Mouse (Mus musculus): ENCODE data around the gene Msrb3. TPM values are rescaled to one million over a fixed set of nuclear protein-coding genes. Genes with fewer than 3 reads are reported as not detected.

Msrb3 gene
- total and polyA plus RNA-seq, 2 experiments from 2014 or later, result 1.6 to 5.6 TPM

DNA sequence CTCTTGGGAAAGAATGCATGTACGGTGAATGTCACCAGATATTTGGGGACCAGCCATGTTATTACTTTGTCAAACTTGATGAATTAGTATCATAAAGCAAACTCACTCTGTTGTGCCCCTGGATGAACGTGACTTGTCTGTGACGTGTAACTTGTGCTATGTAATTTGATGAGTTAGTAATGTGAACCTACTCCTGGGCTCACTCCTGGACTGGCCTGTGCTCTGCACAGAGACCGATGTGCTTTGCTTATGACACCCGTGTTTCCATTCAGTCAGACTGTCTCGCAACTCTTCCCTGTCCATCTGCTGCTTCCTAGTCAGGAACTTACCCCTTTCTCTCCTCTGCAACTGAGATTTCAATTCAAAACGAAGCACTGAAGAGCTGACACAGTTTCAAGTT is 15.4 kb upstream of the Msrb3 start:
- no peak for TF ChIP-seq CTCF (IDR thresholded peaks at IDR 0.05; ENCODE audit: low read depth)
- no peaks in the 10 kb centered on the region for H3K27me3 ChIP-seq (ENCODE audit: insufficient read depth, low read length)
- H3K27ac ChIP-seq, result no peak overlapping the region
- WGBS, result 87% methylated on average over 7 of the region's 7 CpGs
- DNase-seq (ENCODE audit: low spot score) (no peak), ATAC-seq (no peak)
- no peaks in the 10 kb centered on the region for H3K4me1 ChIP-seq (ENCODE audit: insufficient read depth, low read length)
- H3K4me2 ChIP-seq (ENCODE audit: low read depth, low read length), result no peak overlapping the region
- no peak overlapping the region for H3K9ac ChIP-seq (replicated peaks; ENCODE audit: low read length)
- H3K9me3 ChIP-seq (ENCODE audit: low read length), result no peaks in the 10 kb centered on the region
- H3K36me3 ChIP-seq (ENCODE audit: insufficient read depth, low read length), result no peaks in the 10 kb centered on the region
- H3K4me3 ChIP-seq (ENCODE audit: low read length), result no peak overlapping the region

DNA sequence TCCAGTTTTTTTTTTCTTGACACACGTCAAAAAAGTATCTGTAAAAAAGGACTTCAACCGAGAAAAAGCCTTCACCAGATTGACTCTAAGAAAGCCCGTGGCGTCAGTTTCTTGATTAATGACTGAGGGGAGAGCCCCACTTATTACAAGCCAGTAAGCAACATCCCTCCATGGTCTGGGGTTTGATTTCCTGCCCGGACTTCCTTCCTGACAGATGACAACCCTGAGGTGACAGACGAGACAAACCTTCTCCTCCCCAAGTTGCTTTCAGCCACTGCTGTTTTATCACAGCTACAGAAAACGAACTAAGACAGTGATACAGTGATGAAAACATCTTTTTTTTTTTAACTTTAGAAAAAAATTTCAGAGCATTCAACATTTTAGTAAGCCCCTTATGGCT is 14.9 kb upstream of the Msrb3 start:
- no peak for TF ChIP-seq CTCF (IDR thresholded peaks at IDR 0.05; ENCODE audit: low read depth)
- no peak overlapping the region for H3K27ac ChIP-seq
- H3K36me3 ChIP-seq (ENCODE audit: insufficient read depth, low read length), result no peaks in the 10 kb centered on the region
- no peaks in the 10 kb centered on the region for H3K4me1 ChIP-seq (ENCODE audit: insufficient read depth, low read length)
- no peak for DNase-seq (ENCODE audit: low spot score)
- H3K4me2 ChIP-seq (ENCODE audit: low read depth, low read length), result no peak overlapping the region
- WGBS, result 77% methylated on average over 7 of the region's 7 CpGs
- no peak overlapping the region for H3K4me3 ChIP-seq (ENCODE audit: low read length)
- H3K9ac ChIP-seq (replicated peaks; ENCODE audit: low read length), result no peak overlapping the region
- H3K27me3 ChIP-seq (ENCODE audit: insufficient read depth, low read length), result no peaks in the 10 kb centered on the region
- H3K9me3 ChIP-seq (ENCODE audit: low read length), result no peaks in the 10 kb centered on the region
- no peak for ATAC-seq

DNA sequence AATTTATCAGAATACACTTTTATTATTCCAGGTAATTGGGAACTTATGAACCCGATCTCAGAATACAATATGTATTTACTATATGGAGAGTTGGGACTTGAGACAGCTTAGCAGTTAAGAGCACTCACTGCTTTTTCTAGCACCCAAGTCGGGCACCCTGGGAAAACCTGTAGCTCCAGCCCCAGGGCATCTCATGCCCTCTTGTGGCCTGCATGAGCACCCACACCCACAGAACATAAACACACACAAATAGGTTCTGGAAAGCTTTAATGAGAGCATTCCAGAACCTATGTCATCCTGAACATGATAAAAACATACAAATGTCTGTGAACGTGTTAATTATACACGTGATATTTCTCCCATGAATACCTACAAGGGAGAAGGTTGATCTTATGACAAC is 13.1 kb upstream of the Msrb3 start:
- ATAC-seq (no peak), DNase-seq (ENCODE audit: low spot score) (no peak)
- 87% methylated on average over 4 of the region's 4 CpGs for WGBS
- H3K4me2 ChIP-seq (ENCODE audit: low read depth, low read length), result no peak overlapping the region
- no peaks in the 10 kb centered on the region for H3K9me3 ChIP-seq (ENCODE audit: low read length)
- H3K9ac ChIP-seq (replicated peaks; ENCODE audit: low read length), result no peak overlapping the region
- no peaks in the 10 kb centered on the region for H3K27me3 ChIP-seq (ENCODE audit: insufficient read depth, low read length)
- no peak overlapping the region for H3K4me3 ChIP-seq (ENCODE audit: low read length)
- peak; percentile 33 for TF ChIP-seq CTCF (IDR thresholded peaks at IDR 0.05; ENCODE audit: low read depth)
- no peaks in the 10 kb centered on the region for H3K36me3 ChIP-seq (ENCODE audit: insufficient read depth, low read length)
- no peak overlapping the region for H3K27ac ChIP-seq
- no peaks in the 10 kb centered on the region for H3K4me1 ChIP-seq (ENCODE audit: insufficient read depth, low read length)

DNA sequence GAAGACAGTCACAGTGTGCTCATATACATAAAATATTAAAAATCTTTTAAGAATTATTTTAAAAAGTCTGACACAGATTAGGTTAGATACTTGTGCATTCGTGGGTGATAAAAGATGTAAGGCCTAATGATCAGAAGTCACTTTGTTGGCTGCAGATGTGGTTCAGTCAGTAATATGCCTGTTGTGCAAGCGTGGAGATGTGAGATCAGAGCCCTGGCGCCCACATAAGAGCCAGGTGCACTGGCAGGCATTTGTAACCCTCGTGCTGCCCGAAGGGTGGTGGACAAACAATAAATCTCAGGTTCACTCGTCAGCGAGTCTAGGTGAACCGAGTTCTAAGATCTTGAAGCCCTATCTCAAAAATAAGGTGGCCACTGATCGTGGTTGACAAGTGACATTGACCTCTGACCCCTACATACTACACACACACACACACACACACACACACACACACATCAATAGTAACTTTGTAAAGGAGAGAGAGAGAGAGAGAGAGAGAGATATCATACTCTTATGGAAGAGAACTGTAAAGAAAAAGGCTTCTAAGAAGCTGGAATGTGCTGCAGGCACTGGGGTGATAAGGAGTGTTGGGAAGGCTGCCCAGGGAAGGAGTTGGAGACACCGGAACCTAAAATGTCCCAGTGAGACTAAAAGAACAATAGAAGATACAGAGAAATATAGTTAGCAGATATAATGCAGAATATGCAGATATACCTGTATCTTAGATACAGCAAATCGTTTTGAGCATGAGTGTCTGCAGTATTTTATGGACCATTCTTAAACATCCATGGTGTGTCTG is 10.1 kb upstream of the Msrb3 start:
- Histone ChIP-seq H3K9me3 (ENCODE audit: low read length) (0 out of 2 replicates have a peak, but pooled peaks cover 3% of the 10 kb centered on the region), H3K4me1 (ENCODE audit: insufficient read depth, low read length) (no peaks in the 10 kb centered on the region), H3K36me3 (ENCODE audit: insufficient read depth, low read length) (no peaks in the 10 kb centered on the region), H3K27me3 (ENCODE audit: insufficient read depth, low read length) (no peaks in the 10 kb centered on the region), H3K27ac (no peak overlapping the region), H3K9ac (replicated peaks; ENCODE audit: low read length) (no peak overlapping the region), H3K4me2 (ENCODE audit: low read depth, low read length) (no peak overlapping the region), H3K4me3 (ENCODE audit: low read length) (no peak overlapping the region)
- DNase-seq (ENCODE audit: low spot score), result no peak
- WGBS, result 91% methylated on average over 11 of the region's 11 CpGs
- TF ChIP-seq CTCF (IDR thresholded peaks at IDR 0.05; ENCODE audit: low read depth), result no peak
- ATAC-seq, result no peak

DNA sequence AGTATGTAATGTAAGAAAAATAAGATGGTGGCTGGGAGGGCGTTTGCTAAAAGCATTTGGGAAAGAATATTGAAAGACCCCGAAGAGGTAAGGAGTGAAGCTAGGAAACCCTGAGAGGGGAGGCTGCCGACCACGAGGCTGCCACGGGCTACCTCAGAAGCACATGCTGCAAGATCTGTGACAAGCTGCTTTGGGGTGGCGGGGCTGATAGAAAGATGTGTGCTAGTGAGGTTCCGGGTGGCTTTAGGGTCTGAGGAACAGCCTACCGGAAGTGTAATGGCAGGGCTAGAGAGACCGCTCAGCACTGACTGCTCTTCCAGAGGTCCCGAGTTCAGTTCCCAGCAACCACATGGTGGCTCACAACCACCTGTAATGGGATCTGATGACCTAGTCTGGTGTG is 5.8 kb upstream of the Msrb3 start:
- Histone ChIP-seq H3K4me1 (ENCODE audit: insufficient read depth, low read length) (no peaks in the 10 kb centered on the region), H3K4me2 (ENCODE audit: low read depth, low read length) (no peak overlapping the region), H3K27me3 (ENCODE audit: insufficient read depth, low read length) (no peaks in the 10 kb centered on the region), H3K4me3 (ENCODE audit: low read length) (no peak overlapping the region), H3K9ac (replicated peaks; ENCODE audit: low read length) (no peak overlapping the region), H3K36me3 (ENCODE audit: insufficient read depth, low read length) (no peaks in the 10 kb centered on the region), H3K27ac (no peak overlapping the region), H3K9me3 (ENCODE audit: low read length) (0 out of 2 replicates have a peak, but pooled peaks cover 3% of the 10 kb centered on the region)
- DNase-seq (ENCODE audit: low spot score) (no peak), ATAC-seq (no peak)
- TF ChIP-seq CTCF (IDR thresholded peaks at IDR 0.05; ENCODE audit: low read depth), result no peak
- WGBS, result 90% methylated on average over 10 of the region's 10 CpGs

DNA sequence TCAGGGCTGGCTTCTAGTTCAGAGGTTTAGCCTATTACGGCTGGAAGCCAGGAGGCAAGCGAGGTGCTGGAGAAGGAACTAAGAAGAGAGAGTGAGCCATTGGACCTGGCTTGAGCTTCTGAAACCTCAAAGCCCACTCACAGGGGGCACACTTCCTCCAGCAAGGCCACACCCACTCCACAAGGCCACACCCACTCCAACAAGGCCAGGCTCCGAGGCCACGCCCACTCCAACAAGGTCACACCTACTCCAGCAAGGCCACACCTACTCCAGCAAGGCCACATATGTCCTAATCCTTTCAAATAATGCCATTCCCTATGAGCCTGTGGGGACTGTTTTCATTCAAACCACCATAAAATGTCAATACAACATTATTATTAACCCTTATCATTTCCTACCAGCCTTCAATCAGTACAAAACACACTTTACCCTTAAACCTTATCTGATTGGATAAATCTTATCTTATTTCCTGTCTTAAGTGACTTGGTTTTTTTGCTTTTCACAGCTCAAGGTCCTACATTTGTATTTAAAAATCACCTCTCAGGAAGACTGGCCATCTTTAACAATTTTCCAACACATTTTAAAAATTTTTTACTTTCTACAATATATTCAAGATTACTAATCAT is 5.1 kb upstream of the Msrb3 start:
- H3K27me3 ChIP-seq (ENCODE audit: insufficient read depth, low read length), result no peaks in the 10 kb centered on the region
- no peak for ATAC-seq
- 81% methylated on average over 4 of the region's 4 CpGs for WGBS
- no peak overlapping the region for H3K4me3 ChIP-seq (ENCODE audit: low read length)
- no peaks in the 10 kb centered on the region for H3K36me3 ChIP-seq (ENCODE audit: insufficient read depth, low read length)
- TF ChIP-seq CTCF (IDR thresholded peaks at IDR 0.05; ENCODE audit: low read depth), result no peak
- 0 out of 2 replicates have a peak, but pooled peaks cover 3% of the 10 kb centered on the region for H3K9me3 ChIP-seq (ENCODE audit: low read length)
- DNase-seq (ENCODE audit: low spot score), result no peak
- H3K27ac ChIP-seq, result no peak overlapping the region
- H3K4me2 ChIP-seq (ENCODE audit: low read depth, low read length), result no peak overlapping the region
- H3K4me1 ChIP-seq (ENCODE audit: insufficient read depth, low read length), result 0 out of 2 replicates have a peak, but pooled peaks cover 2% of the 10 kb centered on the region
- no peak overlapping the region for H3K9ac ChIP-seq (replicated peaks; ENCODE audit: low read length)

DNA sequence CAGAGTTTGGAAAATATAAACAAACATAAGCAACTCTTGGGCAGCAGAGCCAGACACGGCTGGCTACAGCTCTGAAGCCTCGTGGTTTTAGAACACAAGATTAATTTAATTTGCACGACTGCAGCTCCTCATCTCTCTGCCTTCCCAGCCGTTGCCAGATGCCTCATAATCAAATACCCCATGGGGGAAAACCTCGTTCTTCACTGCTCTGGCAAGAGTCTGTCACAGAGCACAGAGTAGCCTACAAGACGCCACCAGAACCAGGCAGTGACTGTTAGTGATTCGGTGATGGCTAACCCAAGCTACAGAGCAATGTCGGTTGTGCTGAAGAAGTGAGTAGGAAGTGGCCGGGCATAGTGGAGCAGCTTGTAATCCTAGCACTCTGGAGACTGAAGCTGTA is 2.8 kb upstream of the Msrb3 start:
- DNase-seq (ENCODE audit: low spot score) (no peak), ATAC-seq (no peak)
- no peak overlapping the region for H3K9ac ChIP-seq (replicated peaks; ENCODE audit: low read length)
- no peaks in the 10 kb centered on the region for H3K27me3 ChIP-seq (ENCODE audit: insufficient read depth, low read length)
- 0 out of 2 replicates have a peak, but pooled peaks cover 3% of the 10 kb centered on the region for H3K9me3 ChIP-seq (ENCODE audit: low read length)
- no peak overlapping the region for H3K27ac ChIP-seq
- H3K4me1 ChIP-seq (ENCODE audit: insufficient read depth, low read length), result 0 out of 2 replicates have a peak, but pooled peaks cover 2% of the 10 kb centered on the region
- no peak overlapping the region for H3K4me2 ChIP-seq (ENCODE audit: low read depth, low read length)
- TF ChIP-seq CTCF (IDR thresholded peaks at IDR 0.05; ENCODE audit: low read depth), result no peak
- H3K4me3 ChIP-seq (ENCODE audit: low read length), result no peak overlapping the region
- no peaks in the 10 kb centered on the region for H3K36me3 ChIP-seq (ENCODE audit: insufficient read depth, low read length)
- WGBS, result 44% methylated on average over 9 of the region's 9 CpGs

Data from hindbrain, postnatal 0 days (tissue).